Mouse (Mus musculus) G1E (cell line): Measurements from ENCODE around the gene Ubxn4. TPM values are rescaled to one million over a fixed set of nuclear protein-coding genes. Genes with fewer than 3 reads are reported as not detected.

Experiments used
- ATAC-seq: 2 replicates; pipeline ENCODE4 v1.8.0; 2016; ENCODE audit warnings: mild to moderate bottlenecking; ENCODE audit not compliant: insufficient number of reproducible peaks, poor library complexity, low FRiP score, severe bottlenecking; ENCODE audit errors: extremely low read depth
- DNase-seq: peaks from one replicate; pipeline ENCODE4 v3.0.0; 2012; ENCODE audit warnings: low spot score
- H3K27me3 ChIP-seq: 2 replicates; pipeline ENCODE4 v1.6.1; 2012; ENCODE audit warnings: mild to moderate bottlenecking, low read length, inconsistent platforms; ENCODE audit not compliant: insufficient read depth
- H3K36me3 ChIP-seq: replicated peaks from 2 replicates; pipeline ENCODE3; 2012; ENCODE audit warnings: mild to moderate bottlenecking, inconsistent platforms
- H3K4me1 ChIP-seq: 2 replicates; pipeline ENCODE4 v1.6.1; 2012; ENCODE audit warnings: low read depth, low read length, inconsistent platforms, mixed read lengths; ENCODE audit not compliant: insufficient read depth
- H3K4me3 ChIP-seq: 2 replicates; pipeline ENCODE4 v1.5.1; 2012; ENCODE audit warnings: low read depth, mild to moderate bottlenecking, inconsistent platforms, low read length, moderate library complexity, mixed read lengths
- H3K9me3 ChIP-seq: replicated peaks from 2 replicates; pipeline ENCODE4 v1.6.1; 2012; ENCODE audit warnings: inconsistent platforms
- CTCF ChIP-seq: IDR thresholded peaks from 2 replicates; pipeline ENCODE4 v1.5.1; 2012; ENCODE audit warnings: low read depth, low read length, inconsistent platforms, mixed read lengths
- GATA1 ChIP-seq: IDR thresholded peaks from 2 replicates; pipeline ENCODE4 v1.6.1; 2012; ENCODE audit warnings: borderline replicate concordance, low read length, inconsistent platforms, mixed read lengths
- GATA2 ChIP-seq: IDR thresholded peaks from 2 replicates; pipeline ENCODE4 v1.6.1; 2012; ENCODE audit warnings: low read depth, low read length, inconsistent platforms, borderline replicate concordance
- POLR2AphosphoS5 ChIP-seq: IDR thresholded peaks from 2 replicates; pipeline ENCODE4 v1.6.1; 2012; ENCODE audit warnings: low read depth, low read length, inconsistent platforms; ENCODE audit not compliant: insufficient replicate concordance
- TAL1 ChIP-seq: conservative IDR thresholded peaks from 2 replicates; pipeline ENCODE4 v1.6.1; 2012; ENCODE audit warnings: low read depth, low read length, inconsistent platforms, mixed read lengths
- polyA plus RNA-seq: library from polyadenylated mRNA; stranded (reverse); fragments of >175 nt; gene quantifications from 2 replicates; pipeline ENCODE4 v1.2.3, GENCODE M21; 2012
- total RNA-seq, 2 experiments: library from RNA; stranded (forward) in 1 of 2; stranded (reverse) in 1 of 2; fragments of 200-1000 nt in 1 of 2; fragments of >200 nt in 1 of 2; fragmentation: Nextera tagmentation in 1 of 2; gene quantifications; 2 replicates each; pipeline ENCODE4 v1.2.3; 2014 to 2017

Ubxn4 gene
- total and polyA plus RNA-seq, 3 experiments = 33.5 to 153 (median 152) TPM

- DNase-seq (no peak), ATAC-seq (peak; percentile 71)
- Histone ChIP-seq H3K27me3 (no peaks in the 10 kb centered on the region), H3K4me1 (peaks cover 37% of the 10 kb centered on the region), H3K36me3 (peaks cover 61% of the 10 kb centered on the region), H3K9me3 (no peaks in the 10 kb centered on the region), H3K4me3 (no peak overlapping the region)
- TF ChIP-seq GATA2 (no peak), TAL1 (peak; percentile 72), POLR2AphosphoS5 (no peak), GATA1 (no peak)
Observed at GRCm38 (mm10) chr1:128327165-128327564, 83.4 kb downstream of the Ubxn4 start.

- no peaks in the 10 kb centered on the region for H3K9me3 ChIP-seq
- no peak for TF ChIP-seq TAL1
- no peak for TF ChIP-seq GATA2
- TF ChIP-seq POLR2AphosphoS5 = no peak
- TF ChIP-seq CTCF = no peak
- TF ChIP-seq GATA1 = no peak
- H3K4me3 ChIP-seq = no peak within 1 kb of the TSS
- no peak for DNase-seq
- no peaks in the 10 kb centered on the region for H3K27me3 ChIP-seq
- H3K4me1 ChIP-seq = peaks cover 35% of the 10 kb centered on the region
- H3K36me3 ChIP-seq = peaks cover 72% of the 10 kb centered on the region
- no peak for ATAC-seq
Observed at GRCm38 (mm10) chr1:128328218-128328617, 84.5 kb downstream of the Ubxn4 start, which contains the start of gene Lct. TSS of gene Lct (minus strand) at chr1:128328318.

Other genes with a start within 250 kb of the Ubxn4 start
- 29.3 and 31.7 TPM in 2 replicates for gene Zranb3, start 140.9 kb upstream of the Ubxn4 start, total RNA-seq (2014; fragmentation: Nextera tagmentation)
- gene Zranb3, start 140.9 kb upstream of the Ubxn4 start, total RNA-seq (2017) = 28.1 and 31.2 TPM in 2 replicates
- gene Zranb3, start 140.9 kb upstream of the Ubxn4 start, polyA plus RNA-seq = 0.75 and 1.9 TPM in 2 replicates
- 549 and 587 TPM in 2 replicates for gene R3hdm1, start 140.7 kb upstream of the Ubxn4 start, total RNA-seq (2014; fragmentation: Nextera tagmentation)
- gene R3hdm1, start 140.7 kb upstream of the Ubxn4 start, total RNA-seq (2017) = 88.5 and 129 TPM in 2 replicates
- 192 and 208 TPM in 2 replicates for gene R3hdm1, start 140.7 kb upstream of the Ubxn4 start, polyA plus RNA-seq
- 0.10 and 0.15 TPM in 2 replicates for gene Lct, start 84.4 kb downstream of the Ubxn4 start, total RNA-seq (2014; fragmentation: Nextera tagmentation)
- gene Lct, start 84.4 kb downstream of the Ubxn4 start, total RNA-seq (2017) = 0.22 and 0.23 TPM in 2 replicates
- gene Lct, start 84.4 kb downstream of the Ubxn4 start, polyA plus RNA-seq = not detected in 2 replicates
- 320 and 323 TPM in 2 replicates for gene Mcm6, start 115.7 kb downstream of the Ubxn4 start, total RNA-seq (2014; fragmentation: Nextera tagmentation)
- gene Mcm6, start 115.7 kb downstream of the Ubxn4 start, total RNA-seq (2017) = 443 and 444 TPM in 2 replicates
- gene Mcm6, start 115.7 kb downstream of the Ubxn4 start, polyA plus RNA-seq = 69.2 and 70.4 TPM in 2 replicates
- gene Dars, start 173.4 kb downstream of the Ubxn4 start, total RNA-seq (2014; fragmentation: Nextera tagmentation) = 435 and 457 TPM in 2 replicates
- gene Dars, start 173.4 kb downstream of the Ubxn4 start, total RNA-seq (2017) = 241 and 272 TPM in 2 replicates
- 180 and 209 TPM in 2 replicates for gene Dars, start 173.4 kb downstream of the Ubxn4 start, polyA plus RNA-seq